13 mouse cellular contexts compared by ENCODE assay signal in the genomic region with DNA sequence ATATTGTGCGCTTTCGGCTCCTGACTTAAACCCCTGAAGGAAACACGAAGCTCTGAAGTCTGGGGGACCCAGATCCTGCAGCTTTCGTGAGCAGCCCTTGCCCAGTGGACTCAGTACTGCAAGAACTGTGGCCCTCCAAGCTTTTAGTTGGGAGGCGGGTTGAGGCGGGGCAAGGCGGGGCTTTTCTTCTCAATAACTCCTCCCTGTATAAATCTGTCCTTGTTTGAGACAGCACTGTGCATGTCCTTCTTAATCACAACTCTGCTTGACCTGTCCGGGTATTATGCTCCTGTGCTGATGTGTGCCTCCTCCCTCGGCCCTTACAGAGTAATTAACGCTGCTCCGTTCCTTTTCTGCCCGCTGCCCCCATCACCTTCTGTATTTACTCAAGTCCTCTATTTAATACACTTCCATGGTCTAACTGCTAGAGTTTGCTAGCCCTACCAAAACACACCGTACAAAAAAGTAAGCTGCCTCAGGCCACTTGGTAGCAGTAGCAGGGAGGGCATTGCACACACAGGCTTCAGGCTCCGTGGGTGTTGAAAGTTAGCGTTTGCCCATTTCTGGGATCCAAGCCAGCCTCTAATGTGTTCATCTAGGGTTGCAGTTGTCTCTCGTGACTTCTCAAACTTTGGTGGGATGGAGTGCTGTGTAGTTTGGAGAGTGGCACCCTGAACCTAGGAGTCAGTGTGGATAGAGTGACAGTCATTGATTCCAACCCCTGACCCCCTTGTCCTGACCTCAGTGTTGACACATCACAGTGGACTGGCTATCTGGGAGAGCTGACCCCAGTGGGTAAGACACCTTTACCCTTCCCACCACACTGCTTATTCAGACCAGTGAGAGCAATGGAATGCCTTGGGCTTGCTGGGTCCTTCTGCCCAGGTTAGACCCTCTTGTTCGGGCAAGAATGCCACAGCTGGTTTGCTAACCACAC. TPM values are rescaled to one million over a fixed set of nuclear protein-coding genes. Genes with fewer than 3 reads are reported as not detected.
DNase-seq lines count a peak whose midpoint lies in the region; ATAC-seq and TF ChIP-seq lines count a peak whose summit lies in the region.
"Had no signal": no experiment of that assay in that cellular context is flagged by ENCODE, and none has a peak within 500 bp of the region (broad histone marks: within the 10 kb centered on the region; RNA-seq: fewer than 3 reads in every experiment).

No protein-coding gene starts in this region.

- ATAC-seq in lung, embryonic 16.5 days (ENCODE audit: low read depth), result peak; percentile 24; the same call in 1 of the 2 replicates
- ATAC-seq in kidney, postnatal 0 days (replicated peaks; ENCODE audit: low FRiP score, low read depth), result peak; percentile 43
- peak; percentile 30; the same call in 1 of the 2 replicates for ATAC-seq in stomach, postnatal 0 days (ENCODE audit: low FRiP score, low TSS enrichment)
- ATAC-seq: forebrain, postnatal 0 days had no signal

- peak overlapping the region; percentile 28; the same call in 1 of the 2 replicates for H3K9ac ChIP-seq in lung, embryonic 16.5 days (ENCODE audit: low read length)
- no peak overlapping the region for H3K9ac ChIP-seq in kidney, postnatal 0 days (ENCODE audit: low read depth, low read length)
- H3K9ac ChIP-seq in stomach, postnatal 0 days (ENCODE audit: low read length), result no peak overlapping the region
- H3K9ac ChIP-seq: forebrain, postnatal 0 days; heart, embryonic 12.5 days had no signal

- no peak for TF ChIP-seq EP300 in stomach, postnatal 0 days (optimal IDR thresholded peaks at IDR 0.05)

- 53% methylated on average over 17 of the region's 17 CpGs for WGBS in lung, embryonic 16.5 days
- WGBS in kidney, postnatal 0 days, result 42% methylated on average over 17 of the region's 17 CpGs
- WGBS in stomach, postnatal 0 days, result 55% methylated on average over 17 of the region's 17 CpGs

- no peak overlapping the region for H3K4me2 ChIP-seq in lung, embryonic 16.5 days (ENCODE audit: low read depth, low read length)
- H3K4me2 ChIP-seq in kidney, postnatal 0 days (ENCODE audit: low read length), result no peak overlapping the region
- H3K4me2 ChIP-seq in stomach, postnatal 0 days (replicated peaks; ENCODE audit: low read depth), result no peak overlapping the region
- H3K4me2 ChIP-seq: heart, embryonic 12.5 days had no signal

- H3K27ac ChIP-seq in lung, embryonic 16.5 days (ENCODE audit: low read length), result peak overlapping the region; percentile 43
- H3K27ac ChIP-seq in kidney, postnatal 0 days, result peak overlapping the region; percentile 72
- H3K27ac ChIP-seq in stomach, postnatal 0 days (replicated peaks), result 0 out of 2 replicates have a peak overlapping the region, but pooled peaks have one; percentile 13

- H3K36me3 ChIP-seq in lung, embryonic 16.5 days (ENCODE audit: control insufficient read depth, insufficient read depth, low read length), result peaks cover 10% of the 10 kb centered on the region
- H3K36me3 ChIP-seq in kidney, postnatal 0 days (ENCODE audit: insufficient read depth, low read length), result peaks cover 6% of the 10 kb centered on the region
- H3K36me3 ChIP-seq in stomach, postnatal 0 days (ENCODE audit: control insufficient read depth, insufficient read depth, low read length), result peaks cover 3% of the 10 kb centered on the region; the same call in 1 of the 2 replicates

- no peak for TF ChIP-seq CTCF in kidney, postnatal 0 days (IDR thresholded peaks at IDR 0.05; ENCODE audit: low read depth)
- no peak for TF ChIP-seq CTCF in stomach, postnatal 0 days (IDR thresholded peaks at IDR 0.05; ENCODE audit: low read depth)

- H3K4me3 ChIP-seq in lung, embryonic 16.5 days (ENCODE audit: low read length), result no peak overlapping the region
- no peak overlapping the region for H3K4me3 ChIP-seq in kidney, postnatal 0 days (replicated peaks; ENCODE audit: low read depth, low read length)
- H3K4me3 ChIP-seq in stomach, postnatal 0 days (ENCODE audit: low read depth, low read length), result no peak overlapping the region
- H3K4me3 ChIP-seq: heart, embryonic 12.5 days had no signal

- H3K27me3 ChIP-seq in lung, embryonic 16.5 days (ENCODE audit: control insufficient read depth, insufficient read depth, low read depth, low read length), result no peaks in the 10 kb centered on the region
- no peaks in the 10 kb centered on the region for H3K27me3 ChIP-seq in kidney, postnatal 0 days (ENCODE audit: insufficient read depth, low read length)
- no peaks in the 10 kb centered on the region for H3K27me3 ChIP-seq in stomach, postnatal 0 days (ENCODE audit: control insufficient read depth, insufficient read depth, low read length)
- H3K27me3 ChIP-seq: heart, embryonic 12.5 days had no signal

- peak; percentile 48 to 81 for DNase-seq in adrenal gland, adult (ENCODE audit: inconsistent age in 2 of 2, low spot score in 1 of 2)
- DNase-seq in adrenal gland, adult 8-10 months, result no peak
- no peak for DNase-seq in lung, postnatal 10 days
- DNase-seq in kidney, postnatal 0 days (ENCODE audit: low spot score), result no peak
- DNase-seq in stomach, postnatal 0 days (ENCODE audit: low spot score), result no peak
- DNase-seq in layer of hippocampus, adult 18-20 months (ENCODE audit: low spot score in 2 of 2), result no peak
- no peak for DNase-seq in frontal cortex, postnatal 14 days (ENCODE audit: low spot score in 2 of 2)
- DNase-seq: forebrain, postnatal 0 days; left cerebral cortex, postnatal 4 days; midbrain, embryonic 14.5 days; thymus, postnatal 4 days had no signal

- H3K4me1 ChIP-seq in lung, embryonic 16.5 days (replicated peaks; ENCODE audit: control insufficient read depth, insufficient read depth, low read length), result peaks cover 21% of the 10 kb centered on the region
- peaks cover 36% of the 10 kb centered on the region for H3K4me1 ChIP-seq in kidney, postnatal 0 days (replicated peaks; ENCODE audit: insufficient read depth, low read length)
- H3K4me1 ChIP-seq in stomach, postnatal 0 days (replicated peaks; ENCODE audit: control insufficient read depth, insufficient read depth), result peaks cover 2% of the 10 kb centered on the region; the same call in 1 of the 2 replicates

- H3K9me3 ChIP-seq in lung, embryonic 16.5 days (ENCODE audit: control insufficient read depth, low read length), result no peaks in the 10 kb centered on the region
- H3K9me3 ChIP-seq in kidney, postnatal 0 days (replicated peaks; ENCODE audit: low read length), result no peaks in the 10 kb centered on the region
- no peaks in the 10 kb centered on the region for H3K9me3 ChIP-seq in stomach, postnatal 0 days (ENCODE audit: control insufficient read depth, low read length)
- H3K9me3 ChIP-seq: heart, embryonic 12.5 days had no signal

RNA-seq across cellular contexts. Expression of a gene that starts 51.8 kb away (rescaled TPM):
- total RNA-seq in adrenal gland, adult 8-10 months (2022), result 100 to 1,000 TPM; 154 to 167 (median 160) TPM
- polyA plus RNA-seq in lung, embryonic 16.5 days (2015; fragmentation: Nextera tagmentation; extraction: Ambion mirVana), result 151 and 163 TPM in 2 replicates
- 116 and 128 TPM in 2 replicates for polyA plus RNA-seq in kidney, postnatal 0 days (2015; fragmentation: Nextera tagmentation; extraction: Ambion mirVana)
- polyA plus RNA-seq in stomach, postnatal 0 days (2015; fragmentation: Nextera tagmentation; extraction: Ambion mirVana), result 76.8 and 85.8 TPM in 2 replicates
- 10 to 100 TPM; 82.1 to 93.6 TPM for total RNA-seq in layer of hippocampus, adult 18-20 months (2021)

Comparison
In these comparisons a context has a peak if more than half of its experiments do, and no peak if none do; other contexts are left out.
1. DNase-seq: peak in adrenal gland, adult (2 of 2); none in adrenal gland, adult 8-10 months (single experiment), lung, postnatal 10 days (single experiment), kidney, postnatal 0 days (single experiment), stomach, postnatal 0 days (single experiment), layer of hippocampus, adult 18-20 months (0 of 2) and frontal cortex, postnatal 14 days (0 of 2).
2. H3K27ac ChIP-seq: peak in every context shown above with its lines; median percentile 72 in kidney, postnatal 0 days; 43 in lung, embryonic 16.5 days; 13 in stomach, postnatal 0 days.
3. Peak in every context shown above with its lines, with median percentiles within 50 percentile points of each other: ATAC-seq.